ENCODE assay signal across 10 mouse cellular contexts in genomic region chr5:115491076-115491475, GRCm38 (mm10). TPM values are rescaled to one million over a fixed set of nuclear protein-coding genes. Genes with fewer than 3 reads are reported as not detected.
DNase-seq lines count a peak whose midpoint lies in the region; ATAC-seq and TF ChIP-seq lines count a peak whose summit lies in the region.
"Had no signal": no experiment of that assay in that cellular context is flagged by ENCODE, and none has a peak within 500 bp of the region (broad histone marks: within the 10 kb centered on the region; RNA-seq: fewer than 3 reads in every experiment).

No protein-coding gene starts in this region.

- H3K9me3 ChIP-seq in forebrain, embryonic 13.5 days (replicated peaks), result no peaks in the 10 kb centered on the region
- no peaks in the 10 kb centered on the region for H3K9me3 ChIP-seq in forebrain, embryonic 10.5 days
- H3K9me3 ChIP-seq in liver, embryonic 11.5 days (ENCODE audit: control insufficient read depth, low read length), result no peaks in the 10 kb centered on the region
- no peaks in the 10 kb centered on the region for H3K9me3 ChIP-seq in hindbrain, postnatal 0 days (ENCODE audit: low read length)
- H3K9me3 ChIP-seq in neural tube, embryonic 13.5 days, result no peaks in the 10 kb centered on the region

- no peak overlapping the region for H3K9ac ChIP-seq in forebrain, embryonic 13.5 days
- no peak overlapping the region for H3K9ac ChIP-seq in liver, embryonic 11.5 days (ENCODE audit: low read depth, low read length)
- H3K9ac ChIP-seq in hindbrain, postnatal 0 days (replicated peaks; ENCODE audit: low read length), result no peak overlapping the region
- no peak overlapping the region for H3K9ac ChIP-seq in neural tube, embryonic 13.5 days

- no peak overlapping the region for H3K4me3 ChIP-seq in forebrain, embryonic 13.5 days
- H3K4me3 ChIP-seq in forebrain, embryonic 10.5 days, result no peak overlapping the region
- no peak overlapping the region for H3K4me3 ChIP-seq in liver, embryonic 11.5 days (ENCODE audit: low read depth, low read length)
- H3K4me3 ChIP-seq in hindbrain, postnatal 0 days (ENCODE audit: low read length), result no peak overlapping the region
- no peak overlapping the region for H3K4me3 ChIP-seq in neural tube, embryonic 13.5 days

- DNase-seq in forebrain, embryonic 10.5 days (ENCODE audit: extremely low spot score, low spot score), result no peak
- no peak for DNase-seq in liver, embryonic 11.5 days (ENCODE audit: low spot score)
- no peak for DNase-seq in liver
- DNase-seq in hindbrain, postnatal 0 days (ENCODE audit: low spot score), result no peak
- no peak for DNase-seq in left cerebral cortex, postnatal 4 days
- DNase-seq in frontal cortex, postnatal 25 days (ENCODE audit: low spot score in 2 of 2), result no peak
- DNase-seq: right cerebral cortex, postnatal 25 days had no signal

- H3K4me2 ChIP-seq in forebrain, embryonic 13.5 days, result peak overlapping the region; percentile 71
- peak overlapping the region; percentile 74 for H3K4me2 ChIP-seq in liver, embryonic 11.5 days
- H3K4me2 ChIP-seq in hindbrain, postnatal 0 days (ENCODE audit: low read depth, low read length), result peak overlapping the region; percentile 53
- H3K4me2 ChIP-seq in neural tube, embryonic 13.5 days, result peak overlapping the region; percentile 79

- H3K27me3 ChIP-seq in forebrain, embryonic 13.5 days, result no peaks in the 10 kb centered on the region; the same call in 1 of the 2 replicates
- H3K27me3 ChIP-seq in forebrain, embryonic 10.5 days (ENCODE audit: poor library complexity, severe bottlenecking), result 0 out of 2 replicates have a peak, but pooled peaks cover 5% of the 10 kb centered on the region
- no peaks in the 10 kb centered on the region for H3K27me3 ChIP-seq in liver, embryonic 11.5 days (replicated peaks; ENCODE audit: control insufficient read depth, insufficient read depth, low read length)
- H3K27me3 ChIP-seq in hindbrain, postnatal 0 days (ENCODE audit: insufficient read depth, low read length), result no peaks in the 10 kb centered on the region
- H3K27me3 ChIP-seq in neural tube, embryonic 13.5 days, result no peaks in the 10 kb centered on the region

- peaks cover 24% of the 10 kb centered on the region for H3K4me1 ChIP-seq in forebrain, embryonic 13.5 days
- peaks cover 42% of the 10 kb centered on the region for H3K4me1 ChIP-seq in forebrain, embryonic 10.5 days
- peaks cover 22% of the 10 kb centered on the region for H3K4me1 ChIP-seq in liver, embryonic 11.5 days (replicated peaks; ENCODE audit: control insufficient read depth, insufficient read depth, low read length)
- peaks cover 7% of the 10 kb centered on the region; the same call in 1 of the 2 replicates for H3K4me1 ChIP-seq in hindbrain, postnatal 0 days (ENCODE audit: insufficient read depth, low read length)
- H3K4me1 ChIP-seq in neural tube, embryonic 13.5 days (replicated peaks), result peaks cover 23% of the 10 kb centered on the region

- 44% methylated on average over 5 of the region's 5 CpGs for WGBS in forebrain, embryonic 13.5 days
- WGBS in forebrain, embryonic 10.5 days, result 36% methylated on average over 5 of the region's 5 CpGs
- WGBS in liver, embryonic 11.5 days, result 27% methylated on average over 5 of the region's 5 CpGs
- WGBS in hindbrain, postnatal 0 days, result 33% methylated on average over 5 of the region's 5 CpGs
- 27% methylated on average over 5 of the region's 5 CpGs for WGBS in neural tube, embryonic 13.5 days

- no peaks in the 10 kb centered on the region for H3K36me3 ChIP-seq in forebrain, embryonic 13.5 days (ENCODE audit: poor library complexity, severe bottlenecking)
- H3K36me3 ChIP-seq in forebrain, embryonic 10.5 days (replicated peaks), result no peaks in the 10 kb centered on the region
- no peaks in the 10 kb centered on the region for H3K36me3 ChIP-seq in liver, embryonic 11.5 days (ENCODE audit: control insufficient read depth, insufficient read depth, low read length)
- H3K36me3 ChIP-seq in hindbrain, postnatal 0 days (ENCODE audit: insufficient read depth, low read length), result no peaks in the 10 kb centered on the region
- H3K36me3 ChIP-seq in neural tube, embryonic 13.5 days, result no peaks in the 10 kb centered on the region

- intact Hi-C loops in left cerebral cortex, postnatal 4 days (cut with DNase I), result no loop called here

- peak overlapping the region; percentile 61; the same call in 1 of the 2 replicates for H3K27ac ChIP-seq in forebrain, embryonic 13.5 days
- no peak overlapping the region for H3K27ac ChIP-seq in forebrain, embryonic 10.5 days
- H3K27ac ChIP-seq in liver, embryonic 11.5 days (ENCODE audit: low read depth, low read length), result peak overlapping the region; percentile 63; the same call in 1 of the 2 replicates
- H3K27ac ChIP-seq in hindbrain, postnatal 0 days, result no peak overlapping the region
- H3K27ac ChIP-seq in neural tube, embryonic 13.5 days (replicated peaks), result peak overlapping the region; percentile 100

- no peak for ATAC-seq in forebrain, embryonic 13.5 days
- no peak for ATAC-seq in liver, embryonic 11.5 days (replicated peaks; ENCODE audit: low FRiP score)
- no peak for ATAC-seq in hindbrain, postnatal 0 days
- no peak for ATAC-seq in neural tube, embryonic 13.5 days (ENCODE audit: low read depth)

- TF ChIP-seq CTCF in hindbrain, postnatal 0 days (IDR thresholded peaks at IDR 0.05; ENCODE audit: low read depth), result no peak

RNA-seq across cellular contexts. Expression of gene Sirt4, which starts 6.6 kb away (rescaled TPM):
- 24.7 TPM in 2 replicates for polyA plus RNA-seq in forebrain, embryonic 13.5 days (2015; fragmentation: Nextera tagmentation; extraction: Ambion mirVana)
- polyA plus RNA-seq in forebrain, embryonic 10.5 days (2016; fragmentation: Nextera tagmentation; extraction: Ambion mirVana), result 13.1 and 13.9 TPM in 2 replicates
- 14.8 and 15.2 TPM in 2 replicates for polyA plus RNA-seq in liver, embryonic 11.5 days (2014; fragmentation: Nextera tagmentation; extraction: Ambion mirVana)
- total RNA-seq in hindbrain, postnatal 0 days (2014; rRNA removed), result 25.8 and 33.7 TPM in 2 replicates
- polyA plus RNA-seq in hindbrain, postnatal 0 days (2015; fragmentation: Nextera tagmentation; extraction: Ambion mirVana), result 20.2 and 21.8 TPM in 2 replicates
- 26.8 and 33.0 TPM in 2 replicates for polyA plus RNA-seq in neural tube, embryonic 13.5 days (2015; fragmentation: Nextera tagmentation; extraction: Ambion mirVana)
- total RNA-seq in left cerebral cortex, postnatal 4 days (2021), result 10 to 100 TPM; 28.4 to 31.5 TPM

RNA-seq across cellular contexts. Expression of gene Pxn, which starts 15.4 kb away (rescaled TPM):
- 16.8 and 17.7 TPM in 2 replicates for polyA plus RNA-seq in forebrain, embryonic 13.5 days (2015; fragmentation: Nextera tagmentation; extraction: Ambion mirVana)
- polyA plus RNA-seq in forebrain, embryonic 10.5 days (2016; fragmentation: Nextera tagmentation; extraction: Ambion mirVana), result 34.3 and 35.8 TPM in 2 replicates
- 12.4 and 14.0 TPM in 2 replicates for polyA plus RNA-seq in liver, embryonic 11.5 days (2014; fragmentation: Nextera tagmentation; extraction: Ambion mirVana)
- 40.6 and 41.0 TPM in 2 replicates for total RNA-seq in hindbrain, postnatal 0 days (2014; rRNA removed)
- 16.8 and 18.0 TPM in 2 replicates for polyA plus RNA-seq in hindbrain, postnatal 0 days (2015; fragmentation: Nextera tagmentation; extraction: Ambion mirVana)
- polyA plus RNA-seq in neural tube, embryonic 13.5 days (2015; fragmentation: Nextera tagmentation; extraction: Ambion mirVana), result 26.5 and 26.6 TPM in 2 replicates
- total RNA-seq in left cerebral cortex, postnatal 4 days (2021), result 10 to 100 TPM; 23.9 to 24.7 TPM

RNA-seq across cellular contexts. Expression of gene Pla2g1b, which starts 25.0 kb away (rescaled TPM):
- polyA plus RNA-seq in forebrain, embryonic 13.5 days (2015; fragmentation: Nextera tagmentation; extraction: Ambion mirVana), result not detected in 2 replicates
- not detected in 2 replicates for polyA plus RNA-seq in forebrain, embryonic 10.5 days (2016; fragmentation: Nextera tagmentation; extraction: Ambion mirVana)
- 0.89 and 1.2 TPM in 2 replicates for polyA plus RNA-seq in liver, embryonic 11.5 days (2014; fragmentation: Nextera tagmentation; extraction: Ambion mirVana)
- not detected in 2 replicates for total RNA-seq in hindbrain, postnatal 0 days (2014; rRNA removed)
- polyA plus RNA-seq in hindbrain, postnatal 0 days (2015; fragmentation: Nextera tagmentation; extraction: Ambion mirVana), result not detected in 2 replicates
- 0.95 TPM in 1 of 2 replicates, not detected in the other for polyA plus RNA-seq in neural tube, embryonic 13.5 days (2015; fragmentation: Nextera tagmentation; extraction: Ambion mirVana)
- total RNA-seq in left cerebral cortex, postnatal 4 days (2021), result not detected
- polyA plus RNA-seq: liver, adult 2 months had no signal

Comparison
In these comparisons a context has a peak if more than half of its experiments do, and no peak if none do; other contexts are left out.
1. H3K27ac ChIP-seq: peak in forebrain, embryonic 13.5 days (single experiment), liver, embryonic 11.5 days (single experiment) and neural tube, embryonic 13.5 days (single experiment); none in forebrain, embryonic 10.5 days (single experiment) and hindbrain, postnatal 0 days (single experiment).
2. Peak in every context shown above with its lines, with median percentiles within 50 percentile points of each other: H3K4me2 ChIP-seq.